Mouse (Mus musculus): ENCODE results near the gene Zfp819.
"Not testable (repeated sequence)": the region's sequence is repeated elsewhere in the genome, so short reads cannot be mapped to it uniquely, and the experiment has no call there.

Zfp819 gene

DNA sequence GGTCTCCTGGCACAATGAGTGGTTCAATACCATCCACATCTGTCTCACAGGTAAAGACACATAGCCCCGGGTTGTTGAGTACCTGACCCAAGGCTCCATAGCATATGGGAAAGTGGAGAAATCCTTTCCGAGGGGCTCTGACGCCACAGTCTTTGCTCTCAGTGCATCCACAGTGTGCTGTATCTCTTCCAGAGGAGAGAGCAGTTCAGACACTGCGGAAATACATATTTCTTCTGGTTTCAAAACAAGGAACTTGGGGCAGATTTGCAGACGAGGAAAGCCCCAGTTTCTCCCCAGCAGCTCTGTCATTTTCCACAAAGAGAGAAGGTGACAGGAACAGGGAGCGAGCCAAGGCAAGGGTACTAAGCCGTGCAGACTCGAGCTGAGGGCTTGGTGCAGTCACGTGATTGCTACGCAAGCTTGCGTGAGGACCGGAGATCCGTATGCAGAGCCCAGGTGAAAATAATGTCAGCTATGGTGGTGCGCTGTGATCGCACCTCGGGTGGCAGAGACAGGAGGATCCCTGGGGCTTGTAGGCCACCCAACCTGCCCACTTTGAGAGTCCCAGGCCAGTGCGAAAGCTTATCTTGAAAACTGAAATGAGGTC is 36.2 kb downstream of the Zfp819 start:
- no peak for DNase-seq

DNA sequence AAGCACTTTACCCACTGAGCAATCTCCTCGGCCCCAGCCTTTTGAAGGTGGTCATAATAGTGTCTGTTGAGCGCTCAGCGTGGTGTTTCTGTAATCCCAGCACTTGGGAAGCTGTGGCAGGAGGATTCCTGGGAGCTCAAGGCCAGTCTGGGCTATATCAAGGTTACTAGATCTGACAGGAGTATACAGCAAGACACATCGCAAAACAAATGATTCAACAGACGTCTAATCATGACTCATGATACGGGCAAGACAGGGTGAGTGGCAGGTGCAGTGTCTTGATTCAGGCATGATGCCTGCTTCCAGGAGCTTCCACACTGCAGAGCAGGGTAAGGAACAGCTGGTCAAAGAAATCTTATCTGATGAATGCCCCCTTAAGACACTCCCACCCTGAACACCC is 45.7 kb downstream of the Zfp819 start:
- no peak for DNase-seq

DNA sequence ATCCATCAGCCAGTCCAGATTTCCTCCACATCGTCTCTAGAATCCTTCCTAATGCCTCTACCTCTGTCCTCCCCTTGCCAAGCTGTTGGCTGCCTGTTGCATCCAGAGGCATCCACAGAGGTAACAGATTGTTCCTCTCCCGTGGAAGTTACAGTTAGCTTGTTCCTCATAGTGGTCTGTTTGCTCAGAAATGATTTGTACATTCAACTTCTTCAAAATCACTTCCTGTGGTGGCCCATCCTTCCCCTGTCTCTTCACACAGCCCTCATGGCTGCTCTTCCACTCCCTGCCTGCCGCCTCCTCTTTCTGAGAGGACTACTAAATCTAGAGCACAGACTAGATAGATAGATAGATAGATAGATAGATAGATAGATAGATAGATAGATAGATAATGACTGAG is 47.5 kb downstream of the Zfp819 start:
- DNase-seq = no peak

DNA sequence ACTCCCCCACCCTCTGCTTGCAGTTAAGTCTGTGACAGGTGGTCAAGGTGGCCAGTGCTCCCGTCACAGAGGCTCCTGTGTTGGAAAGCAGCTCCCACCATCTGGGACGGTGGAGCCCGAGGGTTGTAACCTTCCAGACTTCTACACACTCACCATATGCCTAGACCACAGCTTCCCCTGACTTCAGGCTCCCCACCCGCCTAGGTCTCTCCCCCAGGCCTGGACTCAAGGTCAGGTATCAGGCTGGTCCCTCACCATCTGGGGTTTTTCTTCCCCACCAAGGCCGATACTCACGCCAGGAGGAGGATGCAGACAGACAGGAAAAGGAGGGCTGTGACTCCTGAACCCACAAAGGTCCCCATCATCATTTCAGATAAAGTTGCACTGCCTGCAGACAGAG is 49.3 kb downstream of the Zfp819 start:
- no peak for DNase-seq

DNA sequence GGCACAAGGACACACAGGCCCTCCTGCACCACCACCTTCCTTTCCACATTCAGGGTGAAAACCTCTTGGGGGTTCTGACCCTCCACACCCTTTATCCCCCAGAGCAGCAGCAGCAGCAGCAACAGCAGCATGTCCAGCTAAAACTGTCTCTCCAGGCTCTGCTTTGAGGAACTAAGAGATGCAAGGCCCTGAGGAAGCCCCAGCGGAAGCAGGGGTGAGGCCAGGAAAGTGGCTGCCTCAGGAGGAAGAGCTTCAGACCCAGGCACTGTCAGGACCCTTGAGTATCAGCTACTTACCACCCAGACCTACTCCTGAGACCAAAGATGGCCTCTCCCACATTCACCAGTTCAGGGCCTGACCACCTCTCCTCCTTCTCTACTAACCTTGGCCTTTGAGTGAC is 53.0 kb downstream of the Zfp819 start, which contains the start of gene Siglece:
Siglece (minus strand) TSS at position 160 of the 400 bp plus-strand sequence.
- no peak for DNase-seq

DNA sequence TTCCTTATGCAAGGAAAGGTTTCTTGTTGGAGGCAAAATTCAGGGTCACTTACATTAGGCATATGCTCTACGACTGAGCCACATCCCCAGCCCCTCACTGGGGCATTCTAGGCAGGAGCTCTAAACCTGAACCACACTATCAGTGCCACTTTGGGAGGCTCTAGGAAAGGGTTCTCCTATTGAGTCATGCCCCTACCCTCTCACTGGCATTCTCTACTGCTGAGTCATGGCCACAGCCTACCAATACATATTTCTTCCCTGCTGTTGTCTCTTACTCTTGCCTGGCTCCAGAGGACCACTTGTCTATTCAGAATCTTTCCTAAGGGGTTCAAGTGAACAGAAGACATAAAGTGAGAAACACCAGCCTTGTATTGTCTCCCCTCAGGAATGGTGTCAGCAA is 55.8 kb downstream of the Zfp819 start:
- DNase-seq = no peak

DNA sequence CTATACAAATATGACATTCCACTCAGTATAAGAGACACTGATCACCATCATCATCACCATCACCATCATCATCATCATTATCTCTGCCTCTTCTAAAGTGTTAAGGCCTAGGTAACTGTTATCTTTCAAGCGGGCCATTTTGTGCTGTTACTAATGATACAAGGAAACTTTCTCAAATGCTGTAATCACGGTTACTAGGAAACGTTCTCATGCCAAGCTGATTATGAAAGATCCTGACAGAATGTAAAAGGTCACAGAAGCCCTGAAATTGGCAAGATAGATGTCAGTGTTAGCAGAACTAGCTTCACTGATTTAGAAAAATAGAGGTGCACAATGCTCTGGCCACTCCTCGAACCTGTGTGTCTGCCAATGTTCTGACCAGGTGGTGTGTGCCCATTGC is 60.3 kb downstream of the Zfp819 start:
- not testable (repeated sequence) for DNase-seq

Measured in right cerebral cortex, postnatal 25 days (tissue).